Mouse (Mus musculus) neural tube, embryonic 10.5 days (tissue): Measurements from ENCODE around the gene Epm2aip1.

Experiments used
- DNase-seq: peaks from one replicate; pipeline ENCODE4 v3.0.0-alpha.2; 2017; ENCODE audit warnings: low spot score; ENCODE audit errors: extremely low spot score

Gene Epm2aip1

DNA sequence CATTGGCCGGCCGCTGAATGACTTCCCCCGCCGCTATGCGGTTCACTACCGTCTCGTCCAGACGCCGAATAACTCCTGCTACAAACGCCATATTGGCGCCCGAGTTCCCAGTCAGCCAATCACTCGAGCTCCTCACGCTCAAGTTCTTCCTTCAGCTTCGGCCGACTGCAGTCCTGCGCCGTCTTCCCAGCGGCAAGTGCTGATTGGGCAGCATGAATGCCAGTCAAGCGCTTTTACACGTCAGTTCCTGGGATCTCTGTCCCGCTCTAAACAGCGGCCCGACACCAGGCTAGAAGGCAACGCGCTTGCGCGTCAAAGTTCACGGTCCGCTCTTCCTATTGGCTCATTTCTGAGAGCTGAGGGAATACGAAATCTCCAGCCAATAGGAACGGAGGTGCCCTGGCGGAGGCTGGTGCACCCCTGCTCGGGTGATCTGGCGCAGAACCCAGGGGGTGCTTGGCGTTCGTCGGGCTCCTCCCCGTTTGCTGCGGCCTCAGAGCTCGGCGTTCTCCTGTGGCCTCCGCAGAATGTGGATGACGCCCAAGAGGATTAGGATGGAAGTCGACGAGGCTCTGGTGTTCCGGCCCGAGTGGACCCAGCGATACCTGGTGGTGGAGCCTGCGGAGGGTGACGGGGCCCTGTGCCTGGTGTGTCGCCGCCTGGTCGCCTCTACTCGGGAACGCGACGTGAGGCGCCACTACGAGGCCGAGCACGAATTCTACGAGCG, at the start of gene Epm2aip1, which contains the start of gene Mlh1:
Epm2aip1 (plus strand) TSS at position 496 of the 727 bp plus-strand sequence.
Mlh1 (minus strand) TSS at position 358 of the 727 bp plus-strand sequence.
- peak; percentile 97 for DNase-seq

DNA sequence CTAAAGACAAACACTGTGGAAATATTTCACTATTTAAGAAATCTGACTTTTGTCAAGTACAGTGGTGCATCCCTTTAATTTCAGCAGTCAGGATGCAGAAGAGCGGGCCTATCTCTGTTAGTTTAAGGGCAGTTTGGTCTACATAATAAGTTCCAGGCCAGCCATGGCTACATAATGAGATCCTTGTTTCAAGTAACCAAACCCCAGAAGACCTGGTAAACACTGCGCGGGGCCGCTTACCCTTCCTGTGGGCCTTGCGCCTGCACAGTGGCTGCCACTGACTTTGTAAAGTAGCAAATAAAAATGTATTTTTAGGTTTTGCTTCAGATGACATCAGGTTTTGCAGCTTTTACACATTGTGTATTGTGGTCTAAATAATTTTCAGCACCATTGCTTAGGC, 48.3 kb upstream of the Epm2aip1 start:
- DNase-seq: no peak

DNA sequence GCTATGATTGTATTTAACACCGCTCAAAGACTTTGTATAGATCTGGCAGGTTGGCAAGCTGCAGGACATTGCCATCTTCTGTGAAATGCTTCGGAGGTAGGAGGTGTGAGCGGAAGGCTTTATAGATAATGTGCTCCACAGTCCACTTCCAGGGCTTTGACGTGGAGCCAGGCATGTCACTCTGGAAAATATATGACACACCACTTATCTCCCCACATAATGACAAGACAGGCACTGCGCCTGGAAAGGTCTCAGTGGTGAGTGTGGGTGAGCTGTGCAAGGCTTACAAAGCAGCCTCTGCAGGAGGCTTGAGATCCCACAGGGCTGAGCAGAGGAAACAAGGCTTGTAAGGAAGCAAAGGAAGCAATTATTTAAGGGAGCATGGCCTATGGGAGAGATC, 43.3 kb upstream of the Epm2aip1 start:
- no peak for DNase-seq

DNA sequence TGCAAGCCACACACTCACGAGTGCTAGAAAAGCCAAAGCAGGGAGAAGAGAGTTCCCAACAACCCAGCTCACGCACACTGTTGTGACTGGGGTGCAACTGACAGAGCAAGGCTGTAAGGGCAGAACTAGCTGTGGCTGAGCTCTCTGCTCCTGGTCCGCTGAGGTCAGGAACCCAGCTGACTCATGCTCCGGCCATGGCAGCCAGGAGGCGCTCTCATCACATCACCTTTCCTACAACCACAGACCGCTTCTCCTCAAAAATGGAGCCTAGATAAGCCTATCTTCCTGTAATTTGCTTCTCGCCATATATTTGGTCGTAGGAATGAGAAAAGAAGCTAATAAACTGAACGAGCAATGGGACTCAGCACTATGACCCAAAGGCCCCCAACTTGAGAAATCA, 37.0 kb upstream of the Epm2aip1 start:
- DNase-seq: no peak

DNA sequence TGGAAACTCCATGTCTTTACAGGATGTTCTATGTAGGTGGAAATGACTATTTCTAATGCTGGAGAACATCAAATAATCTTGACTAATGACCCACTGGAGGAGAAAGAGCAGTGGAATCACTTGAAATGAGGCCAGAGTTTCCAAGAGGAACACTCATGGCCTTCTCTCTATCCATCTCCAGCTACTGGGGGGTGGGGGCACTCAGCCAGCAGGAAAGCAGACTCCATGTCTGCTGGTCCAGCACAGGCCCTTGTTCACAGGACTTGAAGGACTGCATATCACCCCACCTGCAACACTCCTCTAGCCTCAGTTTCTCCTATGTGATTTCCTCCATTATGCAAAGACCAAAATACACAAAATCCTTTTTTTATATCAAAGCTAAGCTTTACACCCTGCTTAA, 34.0 kb upstream of the Epm2aip1 start:
- no peak for DNase-seq

DNA sequence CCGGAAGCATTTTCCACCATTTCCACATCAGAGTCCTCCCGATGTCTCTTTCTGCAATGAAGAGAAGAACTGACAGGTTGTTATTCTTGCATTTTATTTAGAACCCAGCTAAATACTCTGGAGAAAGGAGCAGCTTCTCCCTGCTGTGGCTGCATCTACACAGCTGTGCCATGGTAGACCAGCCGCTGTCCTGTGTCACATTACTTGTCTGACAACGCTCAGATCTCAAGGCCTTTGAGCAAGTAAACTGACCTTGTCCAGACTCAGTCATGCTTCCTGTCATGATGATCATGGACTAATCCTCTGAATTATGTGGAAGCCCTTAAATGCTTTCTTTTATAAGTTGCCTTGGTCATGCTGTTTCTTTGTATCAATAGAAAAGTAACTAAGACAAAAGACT, 31.9 kb upstream of the Epm2aip1 start:
- DNase-seq: no peak

DNA sequence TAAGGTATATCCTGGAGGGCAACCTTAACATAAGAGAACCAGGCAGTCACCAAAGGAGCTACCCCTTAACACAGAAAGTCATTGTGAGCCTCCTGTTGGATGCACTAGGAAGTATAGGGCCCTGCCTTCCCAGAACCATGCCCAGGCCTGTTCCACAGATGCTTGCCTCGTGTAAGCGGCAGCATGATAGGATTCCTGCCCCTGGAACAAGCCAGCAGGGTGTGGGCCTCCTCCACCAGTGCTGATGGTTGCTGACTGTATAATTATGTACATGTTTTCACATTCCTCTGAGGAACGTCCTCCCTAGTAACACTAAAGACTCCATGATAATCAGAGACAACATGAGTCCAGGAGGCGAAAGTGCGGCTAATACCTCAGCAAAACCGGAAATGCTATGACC, 28.3 kb upstream of the Epm2aip1 start:
- DNase-seq: no peak

DNA sequence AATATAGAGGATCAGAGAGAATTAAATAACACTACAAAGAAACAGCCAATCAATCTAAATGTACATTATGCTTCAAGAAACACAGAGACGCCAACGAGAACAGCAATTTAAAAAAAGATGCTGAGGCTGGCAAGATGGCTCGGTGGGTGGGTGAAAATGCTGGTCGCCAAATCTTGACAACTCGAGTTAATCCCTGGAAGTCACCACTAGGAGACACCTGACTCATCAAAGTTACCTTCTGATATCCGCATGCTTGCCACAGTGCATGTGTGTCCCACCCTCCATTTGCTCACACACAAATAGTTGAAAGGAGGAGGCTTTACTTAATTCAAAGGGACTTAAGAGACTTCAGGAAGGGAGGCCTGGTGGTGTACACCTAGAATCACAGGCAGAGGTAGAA, 26.2 kb upstream of the Epm2aip1 start:
- DNase-seq: no peak

DNA sequence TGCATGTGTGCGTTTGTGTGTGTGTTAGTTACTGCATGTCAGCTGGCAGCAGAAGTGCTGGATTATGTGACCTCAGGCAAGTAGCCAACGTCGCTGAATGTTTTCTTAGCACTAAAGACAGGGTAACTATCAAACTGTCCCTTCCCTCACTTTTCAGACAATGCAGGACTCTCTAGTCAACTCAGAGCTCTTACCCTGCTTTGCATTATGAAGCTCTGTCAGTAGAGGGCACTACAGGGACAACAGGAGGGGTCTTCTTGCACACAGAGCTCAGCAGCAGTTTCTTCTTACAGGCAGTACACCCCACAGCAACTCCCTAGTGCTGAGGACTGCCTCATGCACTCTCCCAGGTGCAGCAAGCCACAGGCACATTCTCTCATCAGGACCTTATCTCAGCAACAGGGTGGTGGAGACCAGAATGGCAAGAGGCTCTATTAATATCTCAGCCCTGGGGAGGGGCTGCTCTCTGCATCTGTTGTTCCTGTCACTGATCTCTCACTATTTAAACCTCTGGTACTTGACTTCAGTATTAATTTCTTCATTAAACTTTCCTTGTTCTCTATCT, 24.0 kb upstream of the Epm2aip1 start:
- no peak for DNase-seq

DNA sequence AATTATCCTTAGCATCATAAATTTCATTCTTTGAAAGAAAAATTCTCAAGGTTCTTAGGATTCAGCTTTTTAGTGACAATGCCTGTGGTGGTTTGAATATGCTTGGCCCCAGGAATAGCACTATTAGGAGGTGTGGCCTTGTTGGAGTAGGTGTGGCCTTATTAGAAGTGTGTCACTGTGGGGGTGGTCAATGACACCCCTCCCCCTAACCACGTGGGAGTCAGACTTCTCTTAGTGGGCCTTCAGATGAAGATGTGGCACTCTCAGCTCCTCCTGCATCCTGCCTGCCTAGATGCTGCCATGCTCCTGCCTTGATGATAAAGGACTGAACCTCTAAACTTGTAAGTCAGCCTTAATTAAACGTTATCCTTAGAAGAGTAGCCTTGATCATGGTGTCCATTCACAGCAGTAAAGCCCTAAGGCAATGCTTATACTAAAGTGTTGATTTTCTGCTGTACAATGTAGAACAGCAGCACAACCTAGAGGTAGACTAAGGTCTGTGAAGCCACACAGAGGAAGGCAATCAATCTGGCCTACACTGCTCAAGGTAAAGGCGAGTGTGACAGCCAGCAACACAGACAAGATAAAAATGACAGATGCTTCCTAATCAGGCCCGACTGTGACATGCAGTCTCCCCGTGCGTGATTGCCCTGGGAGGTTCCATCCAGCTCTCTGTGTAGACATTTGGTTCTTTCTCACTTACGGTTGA, 19.4 kb upstream of the Epm2aip1 start:
- DNase-seq: no peak

DNA sequence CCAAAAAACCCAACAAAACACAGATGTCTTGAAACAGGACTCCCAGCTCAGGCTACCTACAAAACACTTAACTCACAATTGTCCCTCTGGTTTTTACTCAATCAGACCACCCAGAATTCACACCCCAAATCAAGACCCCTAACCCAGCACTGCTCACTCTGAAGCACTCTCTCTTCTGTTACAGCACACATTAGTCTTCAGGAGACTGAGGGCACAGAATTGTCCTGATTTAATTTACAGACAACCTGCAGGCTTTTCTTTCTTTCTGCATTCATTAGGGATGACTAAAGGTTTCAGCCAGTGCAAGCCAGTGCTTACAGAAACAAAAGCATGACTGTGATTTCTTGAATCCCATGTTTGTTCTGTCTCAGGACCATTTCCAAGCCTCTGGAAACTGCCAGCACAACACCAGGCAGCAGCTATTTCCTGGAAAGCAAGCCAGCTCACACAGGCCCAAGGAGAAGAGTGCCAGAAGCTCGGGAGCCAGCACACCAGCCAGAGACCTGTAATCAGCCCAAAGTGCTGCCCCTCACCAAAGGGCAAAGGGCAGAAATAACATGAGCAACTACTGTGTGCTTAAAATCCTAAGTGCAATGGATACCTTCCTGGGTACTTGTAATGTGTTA, 11.3 kb upstream of the Epm2aip1 start:
- no peak for DNase-seq

DNA sequence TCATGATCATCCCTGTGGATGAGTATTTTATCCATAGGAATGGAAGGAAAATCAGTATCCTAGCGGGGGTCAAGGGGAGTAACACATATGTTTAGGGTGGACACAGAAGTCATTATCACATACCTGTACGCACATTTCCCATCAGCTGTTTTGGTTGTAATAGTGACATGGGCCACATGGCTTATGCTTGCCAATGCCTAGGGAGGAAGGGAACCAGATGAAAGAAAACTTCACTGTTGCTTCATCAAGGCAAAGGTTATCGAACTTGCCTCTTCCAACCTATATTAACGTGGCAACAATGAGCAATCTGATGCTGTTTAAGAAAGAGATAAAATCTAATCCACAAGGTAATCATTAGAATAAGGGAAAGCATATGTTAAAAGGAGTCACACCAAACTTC, 10.4 kb upstream of the Epm2aip1 start:
- DNase-seq: no peak

DNA sequence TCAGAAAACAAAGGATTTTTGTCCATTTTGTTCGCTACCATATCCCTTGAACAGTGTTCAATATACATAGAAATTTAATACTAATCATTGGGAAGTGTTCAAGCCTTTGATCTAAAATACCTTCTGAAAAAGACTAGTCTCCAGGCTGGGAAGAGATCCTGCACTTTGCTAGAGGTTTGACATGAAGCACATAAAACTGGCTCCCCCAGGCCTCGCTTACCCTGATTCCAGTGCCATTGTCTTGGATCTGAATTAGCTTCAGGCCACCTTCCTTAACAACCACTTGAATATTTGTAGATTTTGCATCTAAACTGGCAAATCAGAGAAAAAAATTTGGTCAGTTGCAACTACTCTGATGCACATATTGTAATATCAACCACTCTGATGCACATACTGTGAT, 3.7 kb upstream of the Epm2aip1 start:
- DNase-seq: no peak

DNA sequence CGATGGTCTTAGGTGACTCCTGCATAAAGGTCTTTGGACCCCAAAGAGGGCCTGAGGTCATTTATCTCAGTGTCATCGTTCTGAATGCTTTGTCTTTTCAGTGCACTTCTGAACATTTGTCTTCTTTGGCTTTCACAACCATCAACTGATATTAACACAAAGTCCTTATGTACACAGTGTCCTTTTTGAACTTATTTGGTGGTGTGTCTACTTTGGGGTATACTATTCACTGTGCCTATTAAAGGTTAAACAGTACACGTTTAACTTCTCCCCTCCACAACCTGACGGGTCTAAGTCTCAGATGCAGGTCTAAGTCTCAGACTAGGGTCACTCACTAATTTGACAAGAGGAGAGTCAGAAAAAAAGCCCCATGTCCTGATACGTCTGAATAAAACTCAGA, 1.1 kb upstream of the Epm2aip1 start:
- DNase-seq: no peak

DNA sequence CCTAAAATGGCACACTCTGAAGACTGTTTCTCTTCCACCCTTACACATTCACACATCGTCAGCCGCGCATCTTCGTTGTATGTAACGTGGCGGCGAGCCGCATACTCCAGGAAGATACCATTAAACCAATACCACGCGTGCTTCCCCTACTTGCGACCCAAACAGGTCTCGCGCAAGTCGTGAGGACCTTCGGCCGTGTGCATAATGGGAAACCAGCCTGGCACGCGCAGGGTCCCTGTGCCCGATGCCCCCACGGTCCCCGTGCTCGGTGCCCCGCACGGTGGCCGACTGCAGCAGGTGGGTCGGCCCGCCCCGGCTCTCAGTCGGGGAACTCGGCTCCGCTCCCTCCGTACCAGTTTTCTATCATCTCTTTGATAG, 684 bp upstream of the Epm2aip1 start:
- no peak for DNase-seq

DNA sequence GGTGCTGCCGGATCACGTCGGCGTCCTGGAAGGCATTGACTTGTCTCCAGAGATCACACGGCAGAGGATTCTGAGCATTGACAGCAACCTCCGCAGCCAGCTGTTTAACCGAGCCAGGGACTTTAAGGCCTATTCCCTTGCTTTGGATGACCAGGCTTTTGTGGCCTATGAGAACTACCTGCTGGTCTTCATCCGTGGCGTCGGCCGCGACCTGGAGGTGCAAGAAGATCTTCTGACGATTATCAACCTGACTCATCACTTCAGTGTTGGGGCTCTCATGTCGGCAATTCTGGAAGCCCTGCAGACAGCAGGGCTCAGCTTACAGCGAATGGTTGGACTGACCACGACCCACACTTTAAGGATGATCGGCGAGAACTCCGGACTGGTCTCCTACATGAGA, 627 bp downstream of the Epm2aip1 start:
- no peak for DNase-seq

DNA sequence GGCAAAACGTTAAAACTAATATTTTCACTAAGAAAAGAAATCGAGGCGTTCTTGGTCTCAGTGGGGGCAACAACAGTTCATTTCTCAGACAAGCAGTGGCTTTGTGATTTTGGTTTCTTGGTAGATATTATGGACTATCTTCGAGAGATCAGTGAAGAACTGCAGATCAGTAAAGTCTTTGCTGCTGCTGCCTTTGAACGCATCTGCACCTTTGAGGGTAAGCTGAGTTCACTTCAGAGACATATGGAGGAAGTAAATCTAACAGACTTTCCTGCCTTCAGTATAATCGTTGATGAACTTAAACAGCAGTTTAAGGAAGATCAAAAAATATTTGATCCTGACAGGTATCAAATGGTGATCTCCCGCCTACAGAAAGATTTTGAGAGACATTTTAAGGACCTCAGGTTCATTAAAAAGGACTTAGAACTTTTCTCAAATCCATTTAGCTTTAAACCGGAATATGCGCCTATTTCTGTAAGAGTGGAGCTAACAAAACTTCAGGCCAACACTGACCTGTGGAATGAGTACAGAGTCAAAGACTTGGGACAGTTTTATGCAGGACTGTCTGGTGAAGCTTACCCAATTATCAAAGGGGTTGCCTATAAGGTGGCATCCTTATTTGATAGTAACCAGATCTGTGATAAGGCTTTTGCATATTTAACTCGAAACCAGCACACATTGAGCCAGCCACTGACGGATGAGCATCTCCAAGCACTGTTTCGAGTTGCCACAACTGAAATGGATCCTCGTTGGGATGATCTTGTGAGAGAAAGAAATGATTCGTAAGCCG, 1.5 kb downstream of the Epm2aip1 start:
- no peak for DNase-seq

DNA sequence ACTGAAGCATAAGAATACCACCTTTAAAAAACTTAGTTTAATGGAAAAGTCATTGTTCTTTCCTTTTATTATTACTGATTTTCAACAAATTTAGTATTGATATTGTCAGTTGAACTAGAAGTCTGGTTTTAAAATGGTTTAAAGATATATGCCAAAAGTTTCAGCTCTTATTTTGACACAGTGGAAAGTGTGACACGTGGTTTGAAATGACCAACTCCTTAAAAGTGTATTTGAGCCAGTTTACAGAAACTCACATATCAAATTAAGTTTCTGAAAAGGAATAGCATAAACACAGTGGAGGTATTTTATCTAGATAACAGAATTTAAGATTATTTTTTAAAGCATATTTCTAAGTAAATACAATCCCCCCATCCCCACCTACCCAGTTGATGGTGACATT, 2.2 kb downstream of the Epm2aip1 start:
- no peak for DNase-seq

DNA sequence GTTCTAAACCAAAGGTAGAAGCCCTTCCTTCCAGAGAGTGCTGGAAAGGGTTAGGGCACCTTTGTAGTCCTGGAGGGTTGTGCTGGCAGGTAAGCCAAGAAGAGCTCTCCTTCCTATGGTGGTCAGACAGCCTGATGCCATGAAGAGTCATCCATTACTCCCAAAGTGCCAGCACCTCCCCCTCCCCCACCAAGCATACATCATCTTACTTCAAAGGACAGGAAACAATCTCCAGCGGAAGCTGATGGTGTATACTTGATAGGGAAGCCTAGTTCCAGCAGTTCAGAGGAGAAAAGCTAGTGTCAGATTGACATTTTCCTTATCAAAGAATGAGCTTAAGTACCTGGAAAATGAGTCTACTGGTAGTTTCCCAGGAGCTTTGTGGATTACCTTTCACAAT, 3.4 kb downstream of the Epm2aip1 start:
- DNase-seq: no peak

DNA sequence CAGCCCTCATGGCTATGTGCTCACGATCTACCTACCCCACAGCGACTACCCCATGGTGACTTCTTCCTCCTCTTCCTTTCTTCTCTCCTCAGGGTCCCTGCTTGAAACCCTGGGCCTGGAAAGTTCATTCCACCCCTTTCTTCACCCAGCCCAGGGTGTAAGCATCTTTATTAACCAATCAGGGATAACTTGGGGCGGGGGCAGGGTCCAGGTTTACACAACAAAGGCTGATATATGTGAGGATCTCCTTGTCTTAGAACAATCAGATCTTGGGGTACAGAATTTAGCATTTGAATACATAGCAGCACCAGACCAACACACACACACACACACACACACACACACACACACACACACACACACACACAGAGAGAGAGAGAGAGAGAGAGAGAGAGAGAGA, 13.3 kb downstream of the Epm2aip1 start:
- DNase-seq: no peak

DNA sequence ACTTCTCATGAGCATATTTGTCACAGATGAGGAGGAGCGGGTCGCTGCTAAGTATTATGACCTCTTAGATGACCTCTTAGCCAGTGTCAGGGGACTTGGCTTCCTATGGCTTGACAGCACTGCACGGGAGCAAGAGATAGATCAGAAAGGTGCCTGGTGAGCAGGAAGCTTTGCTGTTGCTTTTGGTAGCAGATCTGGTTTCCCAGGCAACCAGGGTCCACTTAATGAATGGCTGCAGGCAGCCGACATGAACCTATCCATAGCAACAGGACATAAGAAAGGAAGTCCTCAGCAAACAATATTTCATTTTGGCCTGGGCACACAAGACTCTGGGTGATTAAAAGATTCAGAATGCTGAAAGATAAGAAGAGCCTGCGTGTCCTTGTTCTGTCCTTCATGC, 13.9 kb downstream of the Epm2aip1 start:
- DNase-seq: peak; percentile 27

DNA sequence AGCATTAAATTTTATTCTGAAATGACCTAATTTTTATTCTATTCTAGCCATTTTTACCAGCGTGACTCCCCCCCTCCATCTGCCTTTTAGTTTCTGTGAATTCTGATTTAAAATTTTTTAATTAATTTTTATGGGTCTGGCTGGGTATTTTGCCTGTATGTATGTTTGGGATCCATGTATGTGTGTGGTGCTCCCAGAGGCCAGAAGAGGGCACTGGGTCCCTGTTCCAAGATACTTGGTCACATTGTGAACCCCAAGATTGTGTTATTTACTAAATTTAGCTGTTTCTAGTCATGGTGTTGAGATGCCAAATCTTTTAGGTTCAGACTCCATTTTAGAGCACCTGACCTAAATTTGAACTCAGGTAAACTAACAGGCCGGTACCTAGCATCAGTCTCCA, 14.7 kb downstream of the Epm2aip1 start:
- DNase-seq: no peak
